Mouse (Mus musculus) megakaryocyte, adult 5-6 weeks (primary cell): ENCODE results near the gene Tubg2. TPM values are rescaled to one million over a fixed set of nuclear protein-coding genes. Genes with fewer than 3 reads are reported as not detected.
A peak's percentile ranks its signal among the peaks of the same experiment; 100 is the strongest.

Source experiments
- ATAC-seq: 2 replicates; pipeline ENCODE4 v1.8.0; 2016; ENCODE audit warnings: mild to moderate bottlenecking, inconsistent platforms; ENCODE audit not compliant: poor library complexity, severe bottlenecking
- total RNA-seq, 2 experiments: library from RNA; stranded (forward) in 1 of 2; stranded (reverse) in 1 of 2; fragments of 153-499, 151-499 nt in 1 of 2; fragments of 221-1000, 200-1000 nt in 1 of 2; gene quantifications; 2 replicates each; pipeline versions ENCODE4 v1.2.3 to v1.2.4; 2015 to 2017

Tubg2 gene
- total RNA-seq, 2 experiments from 2014 or later = not detected

DNA sequence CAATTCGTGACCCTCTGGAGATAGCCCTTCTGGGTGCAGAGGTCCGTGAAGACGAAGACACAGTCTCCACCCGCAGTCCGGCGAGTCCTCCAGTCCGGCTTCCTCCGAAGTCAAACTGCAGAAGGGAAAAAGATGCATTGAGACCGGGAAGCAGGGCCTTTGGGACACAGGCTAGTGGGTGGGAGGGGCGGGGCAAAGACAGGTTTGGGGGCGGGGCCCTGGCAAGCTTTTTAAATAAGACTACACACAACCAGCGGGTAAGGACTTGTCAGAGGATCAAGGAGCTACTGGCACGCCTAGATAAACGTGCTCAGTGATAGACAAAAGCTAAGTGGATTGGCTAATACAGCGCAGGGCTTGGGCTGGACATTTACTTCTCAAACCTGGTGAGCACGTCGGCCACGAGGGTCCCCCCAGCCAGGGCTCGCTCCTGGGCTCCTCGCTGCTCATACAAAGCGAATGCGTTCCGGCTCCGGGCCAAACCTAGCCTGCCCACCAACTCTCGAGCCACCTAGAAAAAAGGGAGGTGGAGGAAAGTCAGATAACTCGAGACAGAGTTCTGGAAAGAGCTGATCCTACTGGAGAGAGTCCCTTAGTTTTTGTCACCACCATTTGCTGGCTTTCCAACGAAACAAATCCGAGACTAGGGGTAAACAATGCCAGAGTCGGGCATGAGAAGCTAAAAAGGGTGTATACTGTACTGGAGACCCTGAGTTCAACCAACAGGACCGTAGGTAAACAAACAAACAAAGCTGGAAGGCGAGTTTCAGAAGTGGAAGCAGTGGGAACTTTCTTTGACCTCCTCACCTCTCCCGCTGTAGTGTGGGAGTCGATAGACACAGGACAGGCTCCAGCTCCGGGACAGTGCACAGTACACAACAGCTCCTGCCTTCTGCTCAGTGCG is 9.2 kb downstream of the Tubg2 start:
- no peak for ATAC-seq

DNA sequence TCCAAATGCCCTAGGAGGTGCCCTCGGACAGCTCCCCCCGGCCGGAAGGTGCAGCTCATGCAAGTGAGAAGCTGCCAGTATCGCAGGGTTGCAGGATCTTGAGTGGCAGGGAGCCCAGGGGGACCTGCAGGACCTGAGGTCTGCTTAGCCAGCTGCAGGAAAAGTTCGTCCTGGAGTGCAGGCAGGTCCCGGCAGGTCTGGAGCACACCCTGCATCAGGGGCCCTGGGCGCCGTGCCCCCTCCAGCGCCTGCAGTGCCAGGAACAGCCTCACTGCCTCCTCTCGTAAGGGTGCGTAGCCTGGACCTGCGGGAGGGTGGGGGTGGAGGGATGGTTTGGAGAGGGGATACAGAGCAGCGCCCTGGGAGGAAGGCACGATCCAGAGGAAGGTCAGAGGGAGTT is 10.7 kb downstream of the Tubg2 start:
- ATAC-seq = no peak

DNA sequence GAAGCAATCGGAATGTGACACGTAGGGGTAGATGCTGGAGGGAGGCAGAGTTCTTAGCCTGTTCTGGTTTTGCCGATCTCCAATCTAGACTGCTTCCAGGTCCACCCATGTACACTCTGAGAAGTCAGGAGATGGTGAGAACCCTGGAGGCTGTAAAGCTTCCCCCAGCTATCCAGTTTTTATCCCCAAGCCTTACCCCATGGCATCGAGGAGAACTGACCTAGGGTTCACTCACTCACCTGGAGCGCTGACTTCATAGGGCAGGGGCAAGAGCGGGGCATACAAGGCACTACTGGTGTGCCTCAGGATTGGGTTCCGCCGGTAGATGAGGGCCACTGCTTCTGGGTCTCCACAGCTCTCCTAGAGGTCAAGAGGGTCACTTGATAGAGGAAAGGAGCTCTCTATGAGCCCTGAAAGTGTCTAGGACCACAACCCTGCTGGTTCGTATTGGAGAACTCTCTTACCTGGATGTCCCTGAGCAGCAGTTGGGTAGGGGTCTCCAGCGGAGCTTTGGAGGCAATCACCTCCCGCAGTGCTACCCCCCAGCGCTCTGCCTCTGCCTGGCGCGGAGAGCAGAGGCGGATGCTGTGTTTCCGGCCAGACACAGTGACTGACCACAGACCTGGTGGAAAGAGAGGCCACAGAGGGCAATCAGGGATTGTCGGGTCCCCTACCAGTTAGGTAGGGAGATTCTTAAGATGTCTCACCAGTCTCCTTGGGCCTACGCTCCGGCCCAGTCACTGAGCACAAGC is 11.7 kb downstream of the Tubg2 start:
- no peak for ATAC-seq

DNA sequence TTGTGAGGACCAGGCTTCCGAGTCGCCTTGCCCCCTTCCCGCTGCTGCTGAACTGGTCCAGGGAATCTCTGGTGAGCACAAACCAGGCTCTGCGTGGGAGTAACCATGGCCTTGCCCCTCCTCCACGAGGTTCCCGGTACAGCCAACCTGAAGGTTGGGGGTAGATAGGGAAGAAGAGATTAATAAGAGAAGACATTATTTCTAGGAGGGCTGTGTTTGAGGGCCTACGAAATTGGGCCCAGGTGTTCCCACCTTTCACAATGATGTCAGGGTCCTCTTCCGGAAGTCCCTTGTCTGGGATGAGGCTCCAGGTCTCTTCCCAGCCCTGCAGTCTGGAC is 12.2 kb downstream of the Tubg2 start:
- ATAC-seq = no peak

DNA sequence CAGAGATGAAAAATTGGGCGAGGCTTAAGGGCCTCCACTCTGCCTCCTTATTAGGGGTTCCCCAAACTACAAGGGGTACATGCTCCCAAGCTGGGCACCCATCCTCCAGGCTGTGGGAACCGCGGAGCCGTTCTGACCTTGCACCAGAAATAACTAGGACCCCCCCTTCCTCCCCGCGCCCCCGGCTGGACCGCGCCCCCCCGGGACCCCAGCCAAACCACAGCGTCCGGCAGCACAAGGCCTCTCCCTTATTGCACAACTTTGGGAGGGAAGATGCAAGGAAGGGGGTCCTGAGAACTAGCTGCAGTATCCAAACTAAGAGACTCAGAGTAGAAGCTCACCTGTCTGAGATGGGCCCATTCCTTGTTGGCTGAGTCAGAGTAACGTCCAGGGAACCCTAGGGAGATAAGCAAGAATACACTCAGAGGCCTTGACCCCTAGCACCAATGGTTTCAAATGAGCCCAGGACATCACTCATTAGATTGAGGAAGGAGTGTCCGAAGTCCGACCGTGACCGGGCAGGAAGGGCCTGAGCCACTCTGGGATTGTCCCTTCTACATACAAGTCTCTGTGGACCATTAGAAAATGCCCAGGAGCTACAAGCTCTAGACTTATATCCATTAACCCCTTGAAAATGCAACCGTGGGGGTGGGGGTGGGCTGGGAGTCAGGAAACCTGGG is 12.7 kb downstream of the Tubg2 start:
- ATAC-seq = no peak

DNA sequence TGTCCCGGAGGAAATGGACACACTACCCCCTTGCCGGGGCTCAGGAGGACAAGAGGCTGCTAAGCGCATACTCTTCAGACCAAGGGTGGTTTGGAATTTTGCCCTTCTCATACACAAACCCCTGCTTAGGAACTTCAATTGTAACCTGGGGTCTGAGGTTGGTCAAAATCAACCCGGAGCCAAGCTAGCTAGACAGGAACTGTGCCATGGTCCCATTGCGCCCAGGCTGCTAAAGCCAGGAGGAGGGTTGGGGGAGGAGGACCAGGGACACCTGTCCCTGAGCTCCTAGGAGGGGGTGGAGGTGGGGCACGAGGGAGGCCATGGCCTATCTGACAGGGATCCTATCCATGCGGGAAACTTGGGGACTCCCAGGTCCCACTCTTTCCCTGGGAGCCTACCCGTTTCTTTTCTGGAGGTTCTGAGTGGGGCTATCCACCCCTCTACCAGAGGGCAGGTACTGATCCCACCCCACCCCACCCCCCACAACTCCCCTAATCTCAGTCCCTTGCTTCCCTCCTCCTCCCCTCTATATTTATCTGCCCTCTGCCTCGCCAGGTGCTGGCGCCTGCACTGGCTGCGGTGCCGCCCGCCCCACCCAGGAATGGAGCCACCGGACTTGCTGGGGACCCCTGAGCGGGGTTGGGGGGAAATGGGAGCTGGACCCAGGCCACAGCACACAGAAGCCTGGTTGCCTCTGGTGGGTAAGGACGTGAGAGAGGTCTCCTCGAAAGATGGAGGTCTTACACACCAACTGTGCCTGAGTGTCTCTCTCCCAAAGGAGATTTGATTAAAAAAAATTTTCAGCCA is 13.8 kb downstream of the Tubg2 start:
- no peak for ATAC-seq

DNA sequence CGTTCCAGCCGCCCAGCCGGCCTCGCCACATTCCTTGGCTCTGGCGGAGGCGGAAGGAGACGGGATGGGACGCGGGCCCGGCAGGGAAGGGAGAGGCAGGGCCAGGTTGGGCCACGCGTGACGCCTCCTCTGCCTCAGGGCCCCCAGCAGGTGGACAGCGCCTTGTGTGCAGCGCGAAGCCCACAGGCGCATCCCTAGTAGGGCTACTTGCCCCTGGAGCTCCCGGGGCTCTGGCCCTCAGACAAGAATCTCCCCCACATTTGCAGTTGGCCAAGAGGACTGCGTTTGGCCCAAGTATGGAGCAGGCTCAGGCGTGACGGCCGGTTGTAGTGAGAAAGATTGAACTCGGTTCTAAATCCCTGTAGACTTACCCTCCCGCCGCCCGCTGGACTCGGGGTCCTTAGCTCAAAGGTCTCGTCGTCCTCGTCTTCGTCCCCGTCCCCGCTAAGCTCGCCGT is 14.7 kb downstream of the Tubg2 start, which contains the start of gene Cntnap1:
Cntnap1 (plus strand) TSS at position 170 of the 457 bp plus-strand sequence.
- ATAC-seq = no peak

DNA sequence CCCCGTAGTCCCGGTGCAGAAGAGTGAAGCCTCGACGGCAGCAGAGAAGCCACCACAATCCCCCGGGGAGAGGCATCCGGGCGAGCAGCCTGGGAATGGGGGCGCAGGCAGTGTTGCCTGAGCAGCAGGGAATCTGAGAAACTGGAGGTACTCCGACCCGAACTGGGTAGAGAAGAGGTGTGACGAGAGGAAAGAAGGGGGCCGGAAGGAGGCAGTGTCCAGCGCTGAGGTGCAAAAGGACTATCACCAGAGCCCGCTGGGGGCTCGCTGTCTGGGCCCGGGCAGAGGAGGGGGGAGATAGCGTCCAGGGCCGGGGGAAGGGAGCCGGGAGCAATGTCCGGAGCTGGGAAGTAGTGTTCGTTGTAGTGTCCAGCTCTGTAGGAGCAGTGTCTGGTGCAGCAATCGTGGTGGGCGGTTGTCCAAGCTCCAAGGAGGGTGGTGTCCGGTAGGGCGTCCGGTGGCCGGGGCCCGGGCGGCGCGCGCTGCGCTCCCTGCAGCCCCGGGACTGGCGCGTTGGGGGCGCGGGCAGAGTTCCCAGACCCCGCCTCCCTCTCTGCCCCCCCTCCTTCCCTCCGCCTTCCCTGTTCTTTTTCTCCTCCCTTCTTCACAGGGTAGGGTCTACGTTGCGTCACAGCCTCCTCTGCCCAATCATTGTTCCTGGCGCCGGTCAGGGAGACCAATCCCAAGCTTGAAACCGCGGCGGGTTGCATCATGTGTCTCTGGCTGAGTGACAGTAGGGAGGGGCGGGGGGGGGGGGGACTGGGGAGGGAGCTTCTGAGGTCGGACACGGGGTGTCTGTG is 15.3 kb downstream of the Tubg2 start, which contains the start of gene Plekhh3:
Plekhh3 (minus strand) TSS at position 541 of the 800 bp plus-strand sequence.
- peak; percentile 63 for ATAC-seq

DNA sequence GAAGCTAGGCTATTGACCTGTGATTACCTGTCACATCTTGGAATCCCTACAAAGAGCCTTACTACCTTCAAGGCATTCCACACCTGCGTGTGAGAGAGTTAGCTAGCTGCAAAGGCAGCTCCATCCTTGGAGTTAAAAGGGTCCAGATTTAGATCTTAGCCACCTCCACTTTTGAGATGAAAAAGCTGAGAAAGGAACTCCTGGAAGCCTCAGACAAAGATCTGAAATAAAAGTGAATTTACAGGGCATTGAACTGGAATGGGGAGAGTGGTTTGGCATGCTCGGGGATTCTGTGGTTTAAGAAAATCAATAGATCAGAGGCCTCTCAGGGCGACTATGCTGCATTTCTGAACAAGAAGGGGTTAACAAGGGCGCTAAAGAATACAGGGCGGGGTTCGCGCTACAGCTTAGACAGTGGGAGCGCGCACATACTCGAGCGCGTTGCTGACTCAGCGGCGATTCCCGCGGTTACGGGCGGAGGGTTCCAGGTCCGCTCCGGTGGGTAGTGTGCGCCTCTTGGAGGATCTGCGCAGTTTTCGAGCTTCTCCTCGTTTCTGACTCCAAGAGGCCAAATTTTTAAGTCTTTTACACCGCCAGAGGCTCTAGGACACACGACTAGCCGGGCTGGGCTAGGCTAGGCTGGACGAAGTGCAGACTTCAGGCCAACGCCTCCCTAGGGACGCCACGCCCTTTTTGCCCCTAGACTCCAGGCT is 16.2 kb downstream of the Tubg2 start:
- ATAC-seq = peak; percentile 19; the same call in 1 of the 2 replicates

DNA sequence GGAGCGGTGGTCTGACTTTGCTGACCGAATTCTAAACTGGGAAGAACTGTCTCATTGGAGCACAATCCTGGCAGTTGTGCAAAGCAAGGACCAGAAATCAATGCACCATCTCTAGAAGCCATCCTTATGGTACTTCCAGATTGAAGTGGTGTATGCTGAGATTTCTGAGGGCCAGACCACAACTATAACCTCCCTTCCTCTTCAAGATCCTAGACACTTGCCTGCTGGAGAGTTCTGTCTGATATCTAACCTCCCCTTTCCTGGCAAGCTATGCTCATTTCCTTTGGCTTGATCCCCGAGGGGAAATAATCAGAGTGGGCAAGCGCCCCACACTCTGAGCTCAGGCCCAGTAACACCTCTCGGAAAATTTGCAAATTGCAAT is 16.7 kb downstream of the Tubg2 start:
- ATAC-seq = no peak

DNA sequence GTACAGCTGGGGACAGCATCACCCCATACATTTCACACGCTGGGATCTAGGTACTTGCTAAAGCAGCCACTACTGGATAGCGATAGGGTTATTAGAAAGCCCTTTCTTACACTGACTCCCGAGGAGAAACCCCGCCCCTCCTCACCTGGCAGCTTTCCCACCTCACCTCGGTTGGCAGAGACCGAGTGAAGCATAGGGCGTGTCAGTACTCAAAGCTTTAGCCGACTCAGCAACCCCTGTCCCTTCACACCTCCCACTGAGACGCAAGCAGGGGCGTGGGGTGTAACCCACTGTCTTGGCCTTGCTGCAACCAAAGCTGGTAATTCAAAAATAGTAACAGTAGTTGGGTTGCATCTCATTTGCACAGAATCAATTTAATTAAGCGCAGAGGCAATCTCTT is 17.4 kb downstream of the Tubg2 start:
- ATAC-seq = no peak

DNA sequence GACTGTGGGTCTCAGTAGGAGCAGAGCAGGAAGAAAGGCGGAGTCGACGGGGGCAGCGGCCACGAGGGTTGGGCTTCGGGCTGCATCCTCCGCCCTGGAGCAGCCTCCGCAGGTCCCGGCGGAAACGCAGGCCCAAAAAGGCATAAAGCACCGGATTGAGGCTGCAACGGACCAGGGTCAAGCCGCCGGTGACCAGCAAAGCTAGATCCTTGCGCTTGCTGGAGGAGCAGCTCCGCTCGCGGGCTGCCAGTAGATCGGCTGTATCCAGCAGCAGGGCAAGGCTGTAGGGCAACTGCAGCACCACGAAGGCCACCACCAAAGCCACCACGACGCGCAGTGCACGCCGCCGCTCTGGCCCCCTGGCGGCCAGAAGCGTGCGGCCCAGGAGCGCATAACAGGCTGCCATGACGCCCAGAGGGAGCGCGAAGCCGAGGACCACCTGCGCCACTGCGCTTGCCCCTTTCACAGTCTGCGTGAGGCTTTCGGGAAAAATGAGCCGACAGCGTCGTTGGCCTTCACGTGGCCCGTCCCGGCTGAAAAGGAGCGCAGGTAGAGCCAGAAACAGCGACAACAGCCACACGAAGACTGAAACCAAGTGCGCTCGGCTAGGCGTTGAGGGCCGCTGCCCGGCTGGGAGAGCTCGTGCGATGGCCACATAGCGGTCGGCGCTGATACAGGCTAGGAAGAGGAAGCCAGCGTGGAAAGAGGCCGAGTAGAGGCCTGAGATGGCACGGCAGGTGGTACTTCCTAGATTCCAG is 18.1 kb downstream of the Tubg2 start:
- ATAC-seq = peak; percentile 68

DNA sequence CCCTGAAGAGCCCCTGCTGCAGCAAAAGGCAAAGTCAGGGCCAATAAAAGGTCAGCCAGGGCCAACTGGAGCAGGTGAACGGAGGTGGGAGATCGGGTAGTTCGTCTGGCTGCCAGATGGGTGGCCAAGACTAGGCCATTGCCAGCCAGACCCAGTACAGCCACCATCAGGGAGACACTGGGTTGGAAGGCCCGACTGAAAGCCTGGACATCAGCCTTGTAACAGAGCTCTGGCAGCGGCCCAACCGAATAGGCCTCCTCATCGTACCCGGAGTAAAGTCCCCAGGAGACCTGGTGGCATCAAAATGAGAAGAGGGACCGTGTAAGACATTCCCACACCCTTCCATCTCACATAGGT is 18.7 kb downstream of the Tubg2 start:
- no peak for ATAC-seq

DNA sequence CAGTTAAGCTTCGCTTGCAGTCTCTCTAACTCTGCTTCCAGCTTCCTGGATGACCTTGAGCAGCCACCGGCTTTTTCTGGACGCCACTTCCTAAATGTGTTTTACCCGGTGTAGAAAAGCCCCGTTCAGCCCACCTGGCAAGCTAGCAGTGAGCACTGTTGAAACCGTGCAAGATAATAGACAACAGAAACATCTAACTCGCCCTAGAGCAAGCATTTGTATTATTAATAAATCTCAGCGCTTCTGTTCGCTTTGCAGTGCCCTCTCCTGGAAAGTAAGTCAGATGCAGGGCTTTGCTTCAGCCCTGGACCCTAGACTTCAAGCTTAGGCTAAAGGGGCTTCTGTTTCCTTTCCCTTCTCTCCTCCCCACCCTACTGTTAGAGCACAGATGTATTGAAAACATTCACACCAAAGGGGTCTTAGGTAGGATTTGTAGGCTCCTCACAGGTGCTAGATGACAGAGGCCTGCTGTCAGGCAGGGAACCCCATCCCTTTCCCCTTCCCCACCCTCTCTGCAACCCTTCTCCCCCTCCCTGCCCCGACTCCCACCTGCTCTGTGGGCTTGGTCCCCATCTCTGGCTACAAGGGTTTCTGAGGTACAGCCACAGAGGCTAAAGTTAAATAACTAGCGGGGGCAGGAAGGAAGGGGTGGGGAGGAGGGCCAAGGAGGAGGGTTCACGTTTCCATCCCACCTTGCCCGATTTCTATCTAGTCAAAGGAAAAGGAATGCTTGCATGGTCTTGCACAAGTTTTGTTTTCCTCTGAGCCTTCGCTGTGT is 19.3 kb downstream of the Tubg2 start, which contains the start of gene Ccr10:
Ccr10 (minus strand) TSS at position 593 of the 778 bp plus-strand sequence.
- ATAC-seq = no peak

DNA sequence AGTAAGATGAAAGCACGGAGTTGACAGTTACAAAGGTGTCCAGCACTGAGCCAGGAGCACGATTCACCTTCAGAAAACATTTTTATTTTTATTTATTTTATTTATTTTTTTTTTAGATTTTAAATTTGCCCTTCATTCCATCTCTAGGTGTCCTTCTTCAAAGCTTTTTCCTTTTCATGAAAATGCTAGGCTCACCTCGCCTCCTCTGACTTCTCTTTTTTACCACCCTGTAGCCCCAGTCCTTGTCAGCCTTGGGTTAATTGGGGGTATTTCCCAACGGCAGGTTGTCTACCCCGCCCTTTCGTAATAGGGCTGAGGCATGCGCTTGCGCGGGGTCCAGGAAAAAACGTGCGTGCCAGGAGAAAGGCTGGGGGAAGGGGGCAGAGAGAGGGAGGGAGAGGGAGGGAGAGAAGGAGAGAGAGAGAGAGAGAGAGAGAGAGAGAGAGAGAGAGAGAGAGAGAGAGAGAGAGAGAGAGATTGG is 20.0 kb downstream of the Tubg2 start:
- ATAC-seq = no peak

DNA sequence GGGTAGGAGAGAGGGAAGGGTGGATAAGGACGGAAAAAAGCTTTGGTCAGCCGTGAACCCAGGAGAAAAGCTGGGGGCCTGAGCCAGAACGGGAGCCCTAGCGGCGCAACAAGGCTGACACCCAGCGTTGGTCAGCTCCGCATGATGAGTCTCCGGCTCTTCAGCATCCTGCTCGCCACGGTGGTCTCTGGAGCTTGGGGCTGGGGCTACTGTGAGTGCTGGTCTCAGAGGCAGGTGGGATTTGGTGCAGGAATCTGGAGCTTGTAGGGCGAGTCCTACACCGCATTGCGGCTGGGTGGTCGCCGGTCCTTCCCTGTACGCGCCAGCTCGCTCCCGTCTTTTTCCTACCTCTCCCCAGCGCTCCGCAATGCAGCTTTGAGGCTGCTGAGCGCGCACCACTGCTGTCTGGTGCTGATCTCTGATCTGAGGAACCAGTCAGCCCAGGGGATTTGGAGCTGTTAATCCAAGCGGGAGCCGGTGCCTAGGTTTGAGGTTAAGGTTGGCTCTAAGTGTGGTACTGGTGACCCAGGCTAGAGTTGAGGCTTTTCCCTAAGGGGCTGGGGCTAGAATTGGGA is 20.5 kb downstream of the Tubg2 start:
- ATAC-seq = no peak
